Mouse (Mus musculus) heart, embryonic 12.5 days (tissue): ENCODE measurements around the gene Pebp1. TPM values are rescaled to one million over a fixed set of nuclear protein-coding genes. Genes with fewer than 3 reads are reported as not detected.

Experiments
- ATAC-seq: fragments of 200-750 bp; cut with Nextera tagmentation; 2 replicates; pipeline ENCODE4 v1.8.0; 2017; ENCODE audit warnings: moderate TSS enrichment, moderate library complexity; ENCODE audit not compliant: insufficient number of reproducible peaks, low FRiP score
- H3K27ac ChIP-seq: fragments of 300-500 bp; sonication (generic); 2 replicates; pipeline ENCODE4 v1.5.1; 2016; ENCODE audit warnings: mild to moderate bottlenecking, moderate library complexity; ENCODE audit not compliant: poor library complexity, severe bottlenecking
- H3K27me3 ChIP-seq: fragments of 300-500 bp; sonication (generic); replicated peaks from 2 replicates; pipeline ENCODE4 v1.6.1; 2016; ENCODE audit warnings: mild to moderate bottlenecking, moderate library complexity
- H3K36me3 ChIP-seq: fragments of 300-500 bp; sonication (generic); 2 replicates; pipeline ENCODE4 v1.6.1; 2016; ENCODE audit warnings: mild to moderate bottlenecking, moderate library complexity
- H3K4me1 ChIP-seq: fragments of 300-500 bp; sonication (generic); replicated peaks from 2 replicates; pipeline ENCODE4 v1.6.1; 2016; ENCODE audit warnings: mild to moderate bottlenecking
- H3K4me2 ChIP-seq: fragments of 300-500 bp; sonication (generic); 2 replicates; pipeline ENCODE4 v1.6.1; 2016; ENCODE audit warnings: mild to moderate bottlenecking, moderate library complexity
- H3K4me3 ChIP-seq: fragments of 300-500 bp; sonication (generic); 2 replicates; pipeline ENCODE4 v1.5.1; 2016; ENCODE audit warnings: mild to moderate bottlenecking
- H3K9ac ChIP-seq: fragments of 300-500 bp; sonication (generic); 2 replicates; pipeline ENCODE4 v1.6.1; 2016; ENCODE audit warnings: mild to moderate bottlenecking, moderate library complexity
- H3K9me3 ChIP-seq: fragments of 300-500 bp; sonication (generic); replicated peaks from 2 replicates; pipeline ENCODE4 v1.6.1; 2016; ENCODE audit warnings: mild to moderate bottlenecking, moderate library complexity
- WGBS: fragments of 180-500 bp; shearing (Covaris S2); methylation state at CpG from one replicate; pipeline ENCODE4 v1.1.7; 2016; 5-methylcytosine and 5-hydroxymethylcytosine counted together
- polyA plus RNA-seq: library from polyadenylated mRNA; unstranded; fragments of >200 nt; fragmentation: Nextera tagmentation; extraction: Ambion mirVana; gene quantifications from 2 replicates; pipeline ENCODE4 v1.2.1, GENCODE M21; 2016

The Pebp1 gene
- polyA plus RNA-seq, 1 experiment from 2014 or later = 516 TPM

DNA sequence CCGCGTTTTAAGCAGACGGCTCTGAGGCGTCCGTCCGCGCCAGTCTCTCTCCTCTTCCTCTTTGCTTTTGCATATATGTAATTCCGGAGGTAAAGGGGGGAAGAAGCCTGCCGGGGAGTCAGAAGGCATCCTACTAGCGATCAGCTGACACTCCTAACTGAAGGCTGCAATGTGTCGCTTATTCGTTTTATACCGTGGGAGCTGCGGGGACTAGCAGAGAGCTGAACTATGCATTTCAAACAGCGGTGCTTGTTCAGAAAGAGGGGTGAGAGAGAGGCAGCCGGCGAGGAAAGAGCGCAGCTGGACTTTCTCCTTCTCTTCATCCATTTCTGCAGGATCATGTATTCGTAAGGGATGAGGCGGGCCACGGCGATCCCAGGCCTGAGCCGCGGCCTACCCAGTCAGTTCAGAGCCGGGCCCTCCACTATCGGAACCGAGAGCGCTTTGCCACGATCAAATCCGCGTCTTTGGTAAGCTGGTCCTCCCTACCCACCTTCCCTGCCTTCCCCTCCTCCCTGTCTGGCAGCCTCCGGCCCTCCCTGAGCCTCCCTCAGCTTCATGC is 46.6 kb downstream of the Pebp1 start:
- peak overlapping the region; percentile 6; the same call in 1 of the 2 replicates for H3K27ac ChIP-seq
- no peaks in the 10 kb centered on the region; the same call in 1 of the 2 replicates for H3K4me1 ChIP-seq
- H3K36me3 ChIP-seq = no peaks in the 10 kb centered on the region; the same call in 1 of the 2 replicates
- H3K4me3 ChIP-seq = peak overlapping the region; percentile 56
- peak overlapping the region; percentile 88 for H3K4me2 ChIP-seq
- ATAC-seq = no peak
- peak overlapping the region; percentile 60 for H3K9ac ChIP-seq
- 7% methylated on average over 32 of the region's 32 CpGs for WGBS
- no peaks in the 10 kb centered on the region for H3K9me3 ChIP-seq
- H3K27me3 ChIP-seq = no peaks in the 10 kb centered on the region

- Histone ChIP-seq H3K4me1 (no peaks in the 10 kb centered on the region; the same call in 1 of the 2 replicates), H3K9me3 (no peaks in the 10 kb centered on the region), H3K4me3 (peak overlapping the region; percentile 56), H3K36me3 (no peaks in the 10 kb centered on the region; the same call in 1 of the 2 replicates), H3K27me3 (no peaks in the 10 kb centered on the region), H3K27ac (no peak overlapping the region), H3K4me2 (peak overlapping the region; percentile 88), H3K9ac (peak overlapping the region; percentile 60)
- no peak for ATAC-seq
- 13% methylated on average over 12 of the region's 12 CpGs for WGBS
These were observed 47.1 kb downstream of the Pebp1 start for GRCm38 (mm10) chr5:117240321-117240731.

GRCm38 (mm10) chr5:117239106-117239505 is 48.3 kb downstream of the Pebp1 start:
- Histone ChIP-seq H3K9ac (no peak overlapping the region), H3K27ac (no peak overlapping the region), H3K27me3 (no peaks in the 10 kb centered on the region), H3K4me3 (no peak overlapping the region), H3K9me3 (no peaks in the 10 kb centered on the region), H3K4me2 (no peak overlapping the region), H3K4me1 (no peaks in the 10 kb centered on the region; the same call in 1 of the 2 replicates), H3K36me3 (peaks cover 7% of the 10 kb centered on the region; the same call in 1 of the 2 replicates)
- 79% methylated on average over 4 of the region's 4 CpGs for WGBS
- no peak for ATAC-seq

DNA sequence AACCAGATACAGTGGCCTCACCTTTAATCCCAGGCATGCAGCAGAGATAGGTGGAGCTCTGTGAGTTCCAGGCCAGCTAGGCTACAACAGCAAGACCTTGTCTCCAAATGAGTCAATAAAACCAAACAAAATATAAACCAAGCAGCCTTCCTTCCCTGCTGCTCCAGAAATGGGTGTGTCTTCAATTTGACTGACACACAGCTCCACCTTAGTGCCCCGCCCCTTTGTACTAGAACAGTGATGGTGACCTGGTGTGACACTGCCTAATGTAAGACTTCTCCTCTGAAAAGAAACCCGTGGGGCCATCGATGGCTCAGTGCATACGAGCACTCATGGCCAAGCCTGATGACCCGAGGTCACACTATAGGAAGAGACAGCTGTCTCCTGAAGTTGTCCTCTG is 50.9 kb downstream of the Pebp1 start:
- peaks cover 13% of the 10 kb centered on the region; the same call in 1 of the 2 replicates for H3K36me3 ChIP-seq
- 80% methylated on average over 5 of the region's 5 CpGs for WGBS
- H3K9ac ChIP-seq = no peak overlapping the region
- no peaks in the 10 kb centered on the region for H3K27me3 ChIP-seq
- no peaks in the 10 kb centered on the region for H3K9me3 ChIP-seq
- ATAC-seq = no peak
- H3K4me1 ChIP-seq = no peaks in the 10 kb centered on the region
- no peak overlapping the region for H3K4me3 ChIP-seq
- no peak overlapping the region for H3K4me2 ChIP-seq
- H3K27ac ChIP-seq = no peak overlapping the region

Other genes with a start within 250 kb of the Pebp1 start
- gene Suds3, start 171.5 kb downstream of the Pebp1 start, polyA plus RNA-seq = 74.4 and 75.2 TPM in 2 replicates
- gene Taok3, start 167.5 kb downstream of the Pebp1 start, polyA plus RNA-seq = 11.6 and 13.3 TPM in 2 replicates
- 8.4 and 9.0 TPM in 2 replicates for gene Vsig10, start 31.5 kb upstream of the Pebp1 start, polyA plus RNA-seq
- gene Wsb2, start 69.7 kb upstream of the Pebp1 start, polyA plus RNA-seq = 94.4 and 96.8 TPM in 2 replicates
- gene Rfc5, start 101.4 kb upstream of the Pebp1 start, polyA plus RNA-seq = 61.2 and 63.0 TPM in 2 replicates
- gene Ksr2, start 126.4 kb upstream of the Pebp1 start, polyA plus RNA-seq = 0.15 and 0.17 TPM in 2 replicates